11 mouse cellular contexts compared by ENCODE assay signal in genomic region chr3:144289489-144289888, GRCm38 (mm10).
A peak's percentile ranks its signal among the peaks of the same experiment; 100 is the strongest.
DNase-seq lines count a peak whose midpoint lies in the region; ATAC-seq lines count a peak whose summit lies in the region.
"Had no signal": no experiment of that assay in that cellular context is flagged by ENCODE, and none has a peak within 500 bp of the region (broad histone marks: within the 10 kb centered on the region; RNA-seq: fewer than 3 reads in every experiment).

No protein-coding gene starts in this region.

- H3K9me3 ChIP-seq in limb, embryonic 13.5 days = no peaks in the 10 kb centered on the region
- H3K9me3 ChIP-seq: G1E had no signal

- no peak overlapping the region for H3K9ac ChIP-seq in limb, embryonic 13.5 days

- no peak overlapping the region for H3K4me2 ChIP-seq in limb, embryonic 13.5 days (replicated peaks)

- no peaks in the 10 kb centered on the region for H3K36me3 ChIP-seq in limb, embryonic 13.5 days
- H3K36me3 ChIP-seq: G1E had no signal

- H3K4me1 ChIP-seq in limb, embryonic 13.5 days = peaks cover 7% of the 10 kb centered on the region

- H3K27ac ChIP-seq in limb, embryonic 13.5 days = peak overlapping the region; percentile 73

- no peak overlapping the region for H3K4me3 ChIP-seq in limb, embryonic 13.5 days

- DNase-seq in cerebellum, postnatal 10 days = peak; percentile 27 to 56
- no peak for DNase-seq in cerebellum, postnatal 36 days
- peak; percentile 13 for DNase-seq in left cerebral cortex, adult 11 months (ENCODE audit: low spot score)
- DNase-seq in left cerebral cortex, postnatal 36 days (ENCODE audit: low spot score in 2 of 2) = no peak
- DNase-seq in frontal cortex, adult 2 months (ENCODE audit: extremely low spot score in 1 of 2, low spot score in 1 of 2) = peak; percentile 24 to 38
- no peak for DNase-seq in urinary bladder, postnatal 10 days (ENCODE audit: low spot score)
- no peak for DNase-seq in adrenal gland, adult (ENCODE audit: inconsistent age in 2 of 2, low spot score in 1 of 2)
- DNase-seq: thymus, postnatal 25 days had no signal

- H3K27me3 ChIP-seq in limb, embryonic 13.5 days = no peaks in the 10 kb centered on the region

- peak; percentile 48 for ATAC-seq in limb, embryonic 13.5 days (ENCODE audit: low FRiP score, low read depth)
- ATAC-seq: activated CD4-positive, CD25-positive, alpha-beta regulatory T cell, adult 4 months had no signal

- intact Hi-C loops in left cerebral cortex, postnatal 36 days (cut with DNase I) = no loop called here

- 65% methylated on average over 3 of the region's 3 CpGs for WGBS in limb, embryonic 13.5 days

Comparison
In these comparisons a context has a peak if more than half of its experiments do, and no peak if none do; other contexts are left out.
1. DNase-seq: peak in cerebellum, postnatal 10 days (2 of 2), left cerebral cortex, adult 11 months (single experiment) and frontal cortex, adult 2 months (2 of 2); none in cerebellum, postnatal 36 days (0 of 2), left cerebral cortex, postnatal 36 days (0 of 2), urinary bladder, postnatal 10 days (single experiment) and adrenal gland, adult (0 of 2).